Mouse (Mus musculus) liver, postnatal 0 days (tissue): ENCODE data around the gene Tmem45a2. TPM values are rescaled to one million over a fixed set of nuclear protein-coding genes. Genes with fewer than 3 reads are reported as not detected.
"Not testable (repeated sequence)": the region's sequence is repeated elsewhere in the genome, so short reads cannot be mapped to it uniquely, and the experiment has no call there.

Source experiments
- ATAC-seq: fragments of 200-750 bp; cut with Nextera tagmentation; 2 replicates; pipeline ENCODE4 v1.8.0; 2017; ENCODE audit warnings: mild to moderate bottlenecking, moderate library complexity
- DNase-seq: peaks from one replicate; pipeline ENCODE4 v3.0.0-alpha.2; 2016
- H3K27ac ChIP-seq: fragments of 300-500 bp; sonication (generic); 2 replicates; pipeline ENCODE4 v1.5.1; 2014; ENCODE audit warnings: antibody characterized with exemption, moderate library complexity, mild to moderate bottlenecking, low read depth
- H3K27me3 ChIP-seq: fragments of 300-500 bp; sonication (generic); 2 replicates; pipeline ENCODE4 v1.6.1; 2014; ENCODE audit warnings: low read length, control low read depth, mixed read lengths; ENCODE audit not compliant: insufficient read depth
- H3K36me3 ChIP-seq: fragments of 300-500 bp; sonication (generic); replicated peaks from 2 replicates; pipeline ENCODE4 v1.6.1; 2014; ENCODE audit warnings: mild to moderate bottlenecking, control low read depth, low read length, moderate library complexity, mixed read lengths; ENCODE audit not compliant: insufficient read depth
- H3K4me1 ChIP-seq: fragments of 300-500 bp; sonication (generic); 2 replicates; pipeline ENCODE4 v1.6.1; 2014; ENCODE audit warnings: antibody characterized with exemption, mild to moderate bottlenecking, control low read depth; ENCODE audit not compliant: insufficient read depth
- H3K4me2 ChIP-seq: fragments of 300-500 bp; sonication (generic); 2 replicates; pipeline ENCODE4 v1.6.1; 2014; ENCODE audit warnings: low read depth, mild to moderate bottlenecking, low read length, moderate library complexity, mixed read lengths
- H3K4me3 ChIP-seq: fragments of 300-500 bp; sonication (generic); 2 replicates; pipeline ENCODE4 v1.5.1; 2014; ENCODE audit warnings: low read depth, low read length
- H3K9ac ChIP-seq: fragments of 300-500 bp; sonication (generic); replicated peaks from 2 replicates; pipeline ENCODE4 v1.6.1; 2014; ENCODE audit warnings: mild to moderate bottlenecking, moderate library complexity
- H3K9me3 ChIP-seq: fragments of 300-500 bp; sonication (generic); 2 replicates; pipeline ENCODE4 v1.6.1; 2016; ENCODE audit warnings: mild to moderate bottlenecking, control low read depth, low read length, mixed read lengths
- CTCF ChIP-seq: sonication (generic); IDR thresholded peaks from 2 replicates; pipeline ENCODE4 v1.5.1; 2016; ENCODE audit warnings: antibody characterized with exemption, low read depth
- EP300 ChIP-seq: IDR thresholded peaks from 2 replicates; pipeline ENCODE4 v1.6.1; 2016; ENCODE audit warnings: antibody characterized with exemption, low read depth, mild to moderate bottlenecking
- WGBS: fragments of 180-500 bp; shearing (Covaris S2); extraction: QIAGEN DNeasy Blood & Tissue Kit; methylation state at CpG from one replicate; pipeline ENCODE4 v1.1.7; 2014; ENCODE audit not compliant: insufficient replicate concordance; 5-methylcytosine and 5-hydroxymethylcytosine counted together
- polyA plus RNA-seq: library from polyadenylated mRNA; unstranded; fragments of >200 nt; fragmentation: Nextera tagmentation; extraction: Ambion mirVana; gene quantifications from 2 replicates; pipeline ENCODE4 v1.2.1, GENCODE M21; 2015

Tmem45a2 gene
- polyA plus RNA-seq, 1 experiment from 2014 or later, result 0.33 TPM

DNA sequence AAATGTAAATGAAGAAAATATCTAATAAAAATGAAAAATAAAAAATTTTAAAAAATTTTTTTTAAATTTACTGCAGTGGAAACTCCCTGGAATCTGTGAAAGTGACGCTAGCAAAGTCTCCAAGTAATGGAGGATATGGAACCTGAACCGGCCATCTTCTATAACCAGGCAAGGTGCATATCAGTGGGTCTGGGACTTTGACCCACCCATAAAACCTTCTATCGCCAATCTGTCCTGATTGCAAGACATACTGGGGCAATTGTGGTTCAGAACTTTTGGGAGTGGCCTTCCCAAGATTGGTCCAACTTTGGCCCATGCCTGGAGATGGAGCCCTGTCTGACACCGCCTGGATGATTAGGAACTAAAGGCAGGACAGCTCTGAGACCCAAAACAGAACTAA is 14.2 kb downstream of the Tmem45a2 start:
- WGBS, result 76% methylated on average over 4 of the region's 4 CpGs
- Histone ChIP-seq H3K4me3 (no peak overlapping the region), H3K36me3 (no peaks in the 10 kb centered on the region), H3K4me1 (no peaks in the 10 kb centered on the region), H3K9ac (no peak overlapping the region), H3K27me3 (no peaks in the 10 kb centered on the region), H3K27ac (no peak overlapping the region), H3K9me3 (no peaks in the 10 kb centered on the region), H3K4me2 (no peak overlapping the region)
- ATAC-seq (no peak), DNase-seq (no peak)
- no peak for TF ChIP-seq EP300
- no peak for TF ChIP-seq CTCF

DNA sequence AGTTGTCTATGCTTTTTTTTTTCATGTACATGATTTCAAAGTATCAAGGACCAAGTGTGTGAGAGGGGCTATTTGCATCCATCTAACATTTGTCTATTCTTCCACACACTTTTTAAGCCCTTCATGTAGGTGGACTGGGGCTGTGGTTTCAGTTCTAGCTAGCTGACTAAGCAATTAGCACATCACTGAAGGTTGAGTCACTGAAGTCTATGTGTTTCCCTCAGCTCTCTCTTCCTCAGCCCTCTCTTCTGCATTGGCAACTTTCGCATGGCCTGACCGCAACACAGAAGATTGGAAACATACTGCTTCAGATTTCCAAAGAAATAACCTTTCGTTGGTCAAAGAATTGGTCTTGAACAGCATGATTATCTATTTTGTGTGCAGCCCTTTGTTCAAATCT is 21.2 kb downstream of the Tmem45a2 start:
- no peaks in the 10 kb centered on the region for H3K4me1 ChIP-seq
- no peaks in the 10 kb centered on the region for H3K9me3 ChIP-seq
- H3K4me2 ChIP-seq, result no peak overlapping the region
- no peak overlapping the region for H3K9ac ChIP-seq
- no peaks in the 10 kb centered on the region for H3K27me3 ChIP-seq
- no peak overlapping the region for H3K27ac ChIP-seq
- no peak overlapping the region for H3K4me3 ChIP-seq
- no peak for ATAC-seq
- no peaks in the 10 kb centered on the region for H3K36me3 ChIP-seq
- WGBS, result 80% methylated on average over 3 of the region's 3 CpGs
- DNase-seq, result no peak
- TF ChIP-seq EP300 (no peak), CTCF (no peak)

DNA sequence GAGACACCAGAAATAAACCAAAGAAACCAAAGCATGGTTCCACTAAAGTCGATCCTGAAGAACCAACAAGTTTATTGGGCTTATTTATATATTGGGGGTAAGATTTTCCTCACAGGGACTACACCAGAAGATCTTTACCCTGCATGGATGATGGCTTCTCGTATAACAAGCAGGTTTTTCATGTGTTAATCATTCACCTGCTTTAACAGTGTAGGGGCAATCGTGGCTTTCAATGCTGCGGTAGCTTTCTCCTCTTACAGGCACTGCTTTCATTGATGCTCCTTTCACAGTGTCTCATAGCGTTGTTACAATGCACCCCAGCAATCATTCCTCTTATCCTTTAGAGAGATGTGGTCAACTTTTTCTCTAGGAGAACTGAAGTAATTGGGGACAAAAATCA is 32.6 kb downstream of the Tmem45a2 start:
- no peak overlapping the region for H3K4me3 ChIP-seq
- TF ChIP-seq CTCF (no peak), EP300 (no peak)
- no peaks in the 10 kb centered on the region for H3K36me3 ChIP-seq
- H3K9me3 ChIP-seq, result no peaks in the 10 kb centered on the region
- no peaks in the 10 kb centered on the region for H3K4me1 ChIP-seq
- H3K9ac ChIP-seq, result no peak overlapping the region
- no peak overlapping the region for H3K27ac ChIP-seq
- DNase-seq (no peak), ATAC-seq (no peak)
- H3K4me2 ChIP-seq, result no peak overlapping the region
- 57% methylated on average over 5 of the region's 5 CpGs for WGBS
- no peaks in the 10 kb centered on the region for H3K27me3 ChIP-seq

DNA sequence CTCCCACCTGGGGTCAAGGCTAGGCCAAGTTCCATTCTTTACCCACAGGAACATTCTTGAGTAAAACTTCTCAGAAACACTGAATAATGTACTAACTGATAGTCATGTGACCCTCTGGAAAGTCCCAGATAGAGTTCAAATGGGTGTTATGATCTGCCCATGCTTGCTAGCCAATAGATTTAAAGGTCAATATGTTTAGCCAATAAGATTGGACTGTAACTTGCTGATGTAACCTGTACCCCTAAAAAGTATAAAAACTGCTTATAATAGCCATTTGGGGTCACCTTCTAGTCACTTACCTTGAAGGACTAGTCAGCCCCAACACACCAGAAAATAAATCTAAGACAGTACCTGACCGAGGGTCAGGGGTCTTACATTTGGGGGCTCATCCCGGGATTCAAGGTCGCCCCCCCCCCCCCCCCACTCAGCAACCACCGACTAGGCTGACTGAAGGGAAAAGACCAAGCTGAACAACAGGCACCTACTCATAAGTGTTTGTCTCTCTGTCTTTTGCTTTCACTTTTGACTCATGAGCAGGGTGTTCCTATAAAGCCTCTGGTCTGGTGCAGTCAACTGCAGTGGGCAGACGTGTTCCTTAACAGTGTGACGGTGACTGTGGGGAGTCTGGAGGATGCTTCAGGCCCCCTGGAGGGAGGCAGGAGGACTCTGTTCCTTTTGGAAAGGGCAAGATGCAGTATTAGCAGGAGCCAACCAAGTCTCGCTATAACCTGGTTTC is 40.9 kb downstream of the Tmem45a2 start:
- Histone ChIP-seq H3K4me3 (no peak overlapping the region), H3K36me3 (no peaks in the 10 kb centered on the region), H3K4me2 (no peak overlapping the region), H3K27ac (no peak overlapping the region), H3K4me1 (no peaks in the 10 kb centered on the region), H3K9ac (no peak overlapping the region), H3K9me3 (no peaks in the 10 kb centered on the region), H3K27me3 (no peaks in the 10 kb centered on the region)
- DNase-seq, result no peak
- no peak for TF ChIP-seq EP300
- 70% methylated on average over 7 of the region's 7 CpGs for WGBS
- no peak for ATAC-seq

DNA sequence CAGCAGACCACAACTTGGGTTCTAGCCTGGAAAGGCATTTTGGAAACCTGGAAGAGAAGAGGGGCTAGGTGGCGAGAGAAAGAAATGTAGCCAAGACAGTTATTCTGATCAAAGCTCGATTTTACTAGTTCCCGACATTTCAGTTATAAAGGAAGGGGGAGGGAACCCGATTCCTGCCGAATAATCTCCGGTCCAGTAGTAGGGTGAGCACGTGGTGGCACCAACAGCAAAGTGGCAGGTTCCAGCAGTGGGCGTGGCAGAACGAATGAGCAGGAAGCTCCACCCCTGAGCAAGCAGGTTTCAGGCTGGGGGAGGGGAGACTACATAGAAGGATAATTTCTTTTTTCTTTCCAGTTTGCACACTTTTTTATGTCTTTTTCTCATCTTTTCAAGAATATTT is 72.9 kb downstream of the Tmem45a2 start:
- WGBS, result 74% methylated on average over 9 of the region's 9 CpGs
- H3K27me3 ChIP-seq, H3K9me3 ChIP-seq, DNase-seq, H3K27ac ChIP-seq, H3K9ac ChIP-seq, H3K4me2 ChIP-seq, ATAC-seq, H3K36me3 ChIP-seq, H3K4me3 ChIP-seq, H3K4me1 ChIP-seq: not testable (repeated sequence)

Other genes starting within 250 kb of the Tmem45a2 start
- gene Tmem45a, start 185.2 kb downstream of the Tmem45a2 start, polyA plus RNA-seq, result 0.40 and 1.1 TPM in 2 replicates
- not detected in 2 replicates for gene Lnp1, start 143.3 kb downstream of the Tmem45a2 start, polyA plus RNA-seq
- 27.6 and 29.9 TPM in 2 replicates for gene Tomm70a, start 50.3 kb upstream of the Tmem45a2 start, polyA plus RNA-seq
- gene Nit2, start 96.0 kb upstream of the Tmem45a2 start, polyA plus RNA-seq, result 69.3 and 74.2 TPM in 2 replicates
- gene Tbc1d23, start 160.1 kb upstream of the Tmem45a2 start, polyA plus RNA-seq, result 4.3 and 6.4 TPM in 2 replicates
- not detected in 2 replicates for gene Tmem30c, start 221.5 kb upstream of the Tmem45a2 start, polyA plus RNA-seq